Mouse (Mus musculus): ENCODE measurements around the gene 9430015G10Rik. TPM values are rescaled to one million over a fixed set of nuclear protein-coding genes. Genes with fewer than 3 reads are reported as not detected.

The 9430015G10Rik gene
- total and polyA plus RNA-seq, 2 experiments from 2014 or later: 25.2 to 28.1 TPM

DNA sequence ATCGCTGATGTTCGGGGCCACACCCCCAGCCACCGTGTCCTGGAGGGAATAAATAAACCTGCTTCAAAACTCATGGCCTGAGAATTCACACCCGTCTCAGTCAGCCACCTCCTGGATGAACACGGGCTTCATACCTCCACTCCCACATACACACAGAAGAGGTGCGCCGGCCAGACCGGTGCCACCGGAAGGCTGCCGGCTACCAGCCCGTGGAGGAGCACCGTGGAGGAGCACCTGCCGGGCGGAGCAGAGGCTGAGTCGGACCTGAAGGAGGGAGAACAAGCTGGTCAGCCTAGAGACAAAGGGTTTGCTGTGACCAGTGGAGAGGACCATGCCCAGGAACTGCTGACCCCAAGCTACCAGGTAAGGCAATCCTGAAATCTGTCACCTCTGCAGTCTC is 20.7 kb downstream of the 9430015G10Rik start, which contains the start of gene Rnf223:
TSS of gene Rnf223 (plus strand) at position 78 of the 400 bp plus-strand sequence.
- no peak within 1 kb of the TSS for H3K9ac ChIP-seq (replicated peaks; ENCODE audit: low read length, poor library complexity, severe bottlenecking)
- H3K4me1 ChIP-seq (ENCODE audit: insufficient read depth, low read length): no peaks in the 10 kb centered on the region
- no peaks in the 10 kb centered on the region for H3K9me3 ChIP-seq (ENCODE audit: low read length)
- no peak within 1 kb of the TSS for H3K4me2 ChIP-seq (ENCODE audit: low read depth, low read length, poor library complexity, severe bottlenecking)
- H3K27me3 ChIP-seq (ENCODE audit: insufficient read depth, low read length): no peaks in the 10 kb centered on the region
- peaks cover 13% of the 10 kb centered on the region for H3K36me3 ChIP-seq (ENCODE audit: insufficient read depth, low read length)
- no peak within 1 kb of the TSS for H3K4me3 ChIP-seq (ENCODE audit: low read depth, low read length)
- ATAC-seq (ENCODE audit: low FRiP score) (no peak), DNase-seq (ENCODE audit: low spot score) (no peak)
- 83% methylated on average over 15 of the region's 15 CpGs for WGBS
- TF ChIP-seq CTCF (IDR thresholded peaks at IDR 0.05): no peak
- no peak within 1 kb of the TSS for H3K27ac ChIP-seq (ENCODE audit: low read depth, low read length)

DNA sequence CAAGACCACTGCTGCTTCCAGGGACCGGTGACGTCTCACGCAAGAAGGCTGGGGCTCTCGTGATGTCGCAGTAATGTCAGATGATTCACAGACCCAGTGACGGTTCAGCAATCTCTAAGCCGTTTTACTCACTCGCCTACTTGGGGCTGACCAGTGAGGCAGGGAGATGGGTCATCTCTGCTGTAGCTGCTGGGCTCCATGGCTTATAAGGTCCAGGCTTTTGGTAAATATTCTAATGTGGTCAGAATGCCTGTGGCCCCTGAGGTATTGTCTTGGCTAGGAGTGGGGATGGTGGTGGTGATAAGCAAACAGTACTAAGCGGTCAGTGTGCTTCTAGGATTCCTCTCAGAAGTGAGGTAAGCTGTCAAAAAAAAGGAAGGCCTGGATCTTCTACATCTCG is 21.2 kb downstream of the 9430015G10Rik start:
- Histone ChIP-seq H3K36me3 (ENCODE audit: insufficient read depth, low read length) (peaks cover 8% of the 10 kb centered on the region; the same call in 1 of the 2 replicates), H3K4me3 (ENCODE audit: low read depth, low read length) (no peak overlapping the region), H3K27me3 (ENCODE audit: insufficient read depth, low read length) (no peaks in the 10 kb centered on the region), H3K9ac (replicated peaks; ENCODE audit: low read length, poor library complexity, severe bottlenecking) (no peak overlapping the region), H3K9me3 (ENCODE audit: low read length) (no peaks in the 10 kb centered on the region), H3K27ac (ENCODE audit: low read depth, low read length) (no peak overlapping the region), H3K4me2 (ENCODE audit: low read depth, low read length, poor library complexity, severe bottlenecking) (no peak overlapping the region), H3K4me1 (ENCODE audit: insufficient read depth, low read length) (no peaks in the 10 kb centered on the region)
- 82% methylated on average over 10 of the region's 10 CpGs for WGBS
- TF ChIP-seq CTCF (IDR thresholded peaks at IDR 0.05): no peak
- DNase-seq (ENCODE audit: low spot score) (no peak), ATAC-seq (ENCODE audit: low FRiP score) (no peak)

DNA sequence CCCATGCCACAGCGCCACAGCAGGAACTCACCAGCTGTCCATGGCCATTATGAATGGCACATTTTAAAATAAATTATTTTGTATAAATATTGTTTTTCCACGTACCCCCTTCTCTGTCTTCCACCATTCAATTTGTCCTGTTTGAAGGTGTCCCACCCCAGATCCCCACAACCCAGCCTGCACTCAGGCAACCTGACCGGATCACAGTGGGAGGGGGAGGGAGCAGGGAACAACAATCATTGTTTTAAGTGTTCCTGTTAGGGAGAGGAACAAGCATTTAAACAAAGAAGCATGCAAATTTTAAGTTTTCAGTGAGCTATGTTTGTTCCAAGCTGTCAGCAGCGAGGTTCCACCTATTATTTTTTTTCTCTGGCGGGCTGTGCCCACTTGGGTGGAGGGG is 23.6 kb downstream of the 9430015G10Rik start:
- H3K9me3 ChIP-seq (ENCODE audit: low read length): no peaks in the 10 kb centered on the region
- H3K4me3 ChIP-seq (ENCODE audit: low read depth, low read length): no peak overlapping the region
- no peak overlapping the region for H3K27ac ChIP-seq (ENCODE audit: low read depth, low read length)
- WGBS: 55% methylated on average over 5 of the region's 5 CpGs
- H3K36me3 ChIP-seq (ENCODE audit: insufficient read depth, low read length): no peaks in the 10 kb centered on the region
- DNase-seq (ENCODE audit: low spot score) (no peak), ATAC-seq (ENCODE audit: low FRiP score) (no peak)
- no peak overlapping the region for H3K4me2 ChIP-seq (ENCODE audit: low read depth, low read length, poor library complexity, severe bottlenecking)
- no peak for TF ChIP-seq CTCF (IDR thresholded peaks at IDR 0.05)
- no peaks in the 10 kb centered on the region for H3K4me1 ChIP-seq (ENCODE audit: insufficient read depth, low read length)
- H3K9ac ChIP-seq (replicated peaks; ENCODE audit: low read length, poor library complexity, severe bottlenecking): no peak overlapping the region
- H3K27me3 ChIP-seq (ENCODE audit: insufficient read depth, low read length): no peaks in the 10 kb centered on the region

DNA sequence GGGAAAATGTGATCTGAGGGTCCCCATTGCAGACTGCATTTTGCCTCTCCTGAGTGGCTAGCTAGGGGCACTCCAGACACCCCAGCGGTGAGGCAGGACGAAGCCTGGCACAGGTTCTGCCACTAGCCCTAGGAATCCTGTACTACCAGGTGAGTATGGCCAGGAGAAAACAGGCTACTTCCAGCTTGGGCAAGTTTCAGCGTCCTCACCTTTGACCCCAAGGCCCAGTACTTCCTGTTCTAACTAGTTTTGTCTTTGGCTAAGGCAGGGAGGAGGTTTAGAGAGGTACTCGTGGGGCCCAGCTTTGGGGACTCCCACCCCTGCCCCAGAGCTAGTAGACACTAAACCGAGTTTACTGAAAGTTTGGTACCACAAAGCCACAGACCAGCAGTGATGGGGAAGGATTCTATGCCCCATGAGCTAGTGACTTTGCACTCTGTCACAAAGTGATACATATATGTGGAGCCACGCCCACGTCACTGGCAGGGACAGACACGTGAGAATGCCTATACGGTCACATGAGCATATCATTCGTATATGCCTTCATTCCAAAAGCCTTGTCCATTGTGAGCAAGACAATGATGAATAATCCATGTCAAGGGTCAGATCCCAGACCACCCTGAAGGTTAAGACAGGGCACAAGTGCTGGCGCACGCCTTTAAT is 24.3 kb downstream of the 9430015G10Rik start:
- DNase-seq (ENCODE audit: low spot score) (no peak), ATAC-seq (ENCODE audit: low FRiP score) (no peak)
- H3K27me3 ChIP-seq (ENCODE audit: insufficient read depth, low read length): no peaks in the 10 kb centered on the region
- no peaks in the 10 kb centered on the region for H3K36me3 ChIP-seq (ENCODE audit: insufficient read depth, low read length)
- no peaks in the 10 kb centered on the region for H3K4me1 ChIP-seq (ENCODE audit: insufficient read depth, low read length)
- no peaks in the 10 kb centered on the region for H3K9me3 ChIP-seq (ENCODE audit: low read length)
- H3K9ac ChIP-seq (replicated peaks; ENCODE audit: low read length, poor library complexity, severe bottlenecking): no peak overlapping the region
- no peak overlapping the region for H3K4me2 ChIP-seq (ENCODE audit: low read depth, low read length, poor library complexity, severe bottlenecking)
- no peak for TF ChIP-seq CTCF (IDR thresholded peaks at IDR 0.05)
- H3K27ac ChIP-seq (ENCODE audit: low read depth, low read length): no peak overlapping the region
- H3K4me3 ChIP-seq (ENCODE audit: low read depth, low read length): no peak overlapping the region
- 80% methylated on average over 12 of the region's 12 CpGs for WGBS

DNA sequence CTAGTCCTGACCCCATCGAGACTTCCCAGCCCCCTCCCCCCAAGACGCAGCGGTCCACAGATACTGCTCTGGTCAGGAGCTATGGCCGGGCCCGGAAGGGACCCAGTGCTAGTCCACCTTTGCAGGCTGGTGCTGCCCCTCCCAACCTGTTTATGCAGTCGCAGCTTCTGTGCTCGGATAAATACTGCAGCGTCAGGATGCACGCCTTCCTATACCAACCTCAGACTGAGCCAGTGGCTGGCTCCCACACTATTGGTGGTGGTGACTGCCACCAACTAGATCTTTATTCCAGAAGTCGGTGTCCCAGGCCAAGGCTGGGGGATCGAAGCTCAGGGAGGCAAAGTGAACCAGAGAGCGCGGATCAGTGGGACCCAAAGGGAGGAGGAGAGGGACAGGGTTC is 25.3 kb downstream of the 9430015G10Rik start:
- no peaks in the 10 kb centered on the region for H3K9me3 ChIP-seq (ENCODE audit: low read length)
- no peak overlapping the region for H3K4me3 ChIP-seq (ENCODE audit: low read depth, low read length)
- H3K27ac ChIP-seq (ENCODE audit: low read depth, low read length): no peak overlapping the region
- DNase-seq (ENCODE audit: low spot score) (no peak), ATAC-seq (ENCODE audit: low FRiP score) (no peak)
- no peak overlapping the region for H3K9ac ChIP-seq (replicated peaks; ENCODE audit: low read length, poor library complexity, severe bottlenecking)
- H3K36me3 ChIP-seq (ENCODE audit: insufficient read depth, low read length): no peaks in the 10 kb centered on the region
- no peaks in the 10 kb centered on the region for H3K4me1 ChIP-seq (ENCODE audit: insufficient read depth, low read length)
- H3K27me3 ChIP-seq (ENCODE audit: insufficient read depth, low read length): no peaks in the 10 kb centered on the region
- 93% methylated on average over 13 of the region's 13 CpGs for WGBS
- TF ChIP-seq CTCF (IDR thresholded peaks at IDR 0.05): no peak
- H3K4me2 ChIP-seq (ENCODE audit: low read depth, low read length, poor library complexity, severe bottlenecking): no peak overlapping the region

DNA sequence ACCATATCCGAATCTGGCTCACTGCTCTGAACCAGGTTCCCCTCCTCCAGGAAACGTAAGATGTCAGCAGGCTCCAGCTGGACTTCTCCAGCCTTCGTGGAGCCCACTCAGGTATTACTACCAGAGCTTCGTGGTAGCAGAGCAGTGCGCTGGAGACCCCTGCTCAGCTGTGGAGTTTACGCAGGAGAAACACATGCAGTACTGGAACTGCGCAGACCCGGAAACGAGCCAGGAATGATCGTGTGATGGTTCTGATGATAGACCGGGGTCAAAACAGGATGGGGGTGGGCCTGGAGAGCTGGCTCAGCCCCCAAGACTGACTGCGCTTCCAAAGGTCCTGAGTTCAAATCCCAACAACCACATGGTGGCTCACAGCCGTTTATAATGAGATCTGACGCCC is 26.0 kb downstream of the 9430015G10Rik start:
- H3K9me3 ChIP-seq (ENCODE audit: low read length): no peaks in the 10 kb centered on the region
- no peak overlapping the region for H3K9ac ChIP-seq (replicated peaks; ENCODE audit: low read length, poor library complexity, severe bottlenecking)
- no peaks in the 10 kb centered on the region for H3K27me3 ChIP-seq (ENCODE audit: insufficient read depth, low read length)
- DNase-seq (ENCODE audit: low spot score) (no peak), ATAC-seq (ENCODE audit: low FRiP score) (no peak)
- no peak overlapping the region for H3K27ac ChIP-seq (ENCODE audit: low read depth, low read length)
- TF ChIP-seq CTCF (IDR thresholded peaks at IDR 0.05): no peak
- H3K4me3 ChIP-seq (ENCODE audit: low read depth, low read length): no peak overlapping the region
- no peaks in the 10 kb centered on the region for H3K4me1 ChIP-seq (ENCODE audit: insufficient read depth, low read length)
- 94% methylated on average over 14 of the region's 14 CpGs for WGBS
- H3K36me3 ChIP-seq (ENCODE audit: insufficient read depth, low read length): no peaks in the 10 kb centered on the region
- H3K4me2 ChIP-seq (ENCODE audit: low read depth, low read length, poor library complexity, severe bottlenecking): no peak overlapping the region

Measured in midbrain, postnatal 0 days (tissue).